Mouse (Mus musculus) ovary, postnatal 36 days (tissue): ENCODE data around the gene Cryba2.

Experiments used
- DNase-seq: peaks from one replicate; pipeline ENCODE4 v3.0.0; 2022; ENCODE audit warnings: low spot score, mixed read lengths

Cryba2 gene

DNA sequence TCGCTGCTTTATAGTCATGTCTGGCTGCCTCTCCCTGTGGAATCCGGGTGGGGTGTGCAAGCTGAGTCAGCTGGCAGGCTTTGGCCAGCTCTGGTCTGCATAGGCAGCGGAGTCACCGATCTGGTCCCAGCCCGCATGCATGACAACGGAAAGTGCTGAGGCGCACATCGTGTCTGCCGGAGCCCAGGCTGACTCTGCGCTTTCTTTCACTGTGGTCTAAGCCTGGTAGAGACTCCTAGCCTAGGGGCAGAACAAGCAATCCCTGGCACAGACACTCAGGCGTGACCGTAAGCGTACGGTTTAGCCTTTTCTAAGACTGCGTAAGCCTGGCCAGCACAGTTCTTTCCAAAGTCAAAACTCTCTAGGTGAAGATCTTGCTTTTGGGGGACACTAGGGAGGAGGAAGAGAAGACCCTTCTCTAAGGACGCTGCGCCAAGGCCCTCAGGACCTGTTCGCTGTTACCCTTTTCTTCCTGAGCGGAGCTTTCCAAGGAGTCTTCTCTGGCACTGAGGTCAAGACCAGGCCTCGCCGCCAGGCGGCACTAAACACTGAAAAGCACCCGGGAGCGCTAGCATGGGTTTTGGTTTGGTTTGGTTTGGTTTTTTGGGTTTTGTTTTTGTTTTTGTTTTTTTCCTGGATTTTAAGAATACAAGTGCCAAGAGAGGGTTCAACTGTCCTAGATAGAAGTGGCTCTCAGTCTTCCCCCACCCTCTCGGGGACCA is at the start of gene Cryba2:
Cryba2 (minus strand) TSS at position 10 of the 722 bp plus-strand sequence.
- DNase-seq, result peak; percentile 49

DNA sequence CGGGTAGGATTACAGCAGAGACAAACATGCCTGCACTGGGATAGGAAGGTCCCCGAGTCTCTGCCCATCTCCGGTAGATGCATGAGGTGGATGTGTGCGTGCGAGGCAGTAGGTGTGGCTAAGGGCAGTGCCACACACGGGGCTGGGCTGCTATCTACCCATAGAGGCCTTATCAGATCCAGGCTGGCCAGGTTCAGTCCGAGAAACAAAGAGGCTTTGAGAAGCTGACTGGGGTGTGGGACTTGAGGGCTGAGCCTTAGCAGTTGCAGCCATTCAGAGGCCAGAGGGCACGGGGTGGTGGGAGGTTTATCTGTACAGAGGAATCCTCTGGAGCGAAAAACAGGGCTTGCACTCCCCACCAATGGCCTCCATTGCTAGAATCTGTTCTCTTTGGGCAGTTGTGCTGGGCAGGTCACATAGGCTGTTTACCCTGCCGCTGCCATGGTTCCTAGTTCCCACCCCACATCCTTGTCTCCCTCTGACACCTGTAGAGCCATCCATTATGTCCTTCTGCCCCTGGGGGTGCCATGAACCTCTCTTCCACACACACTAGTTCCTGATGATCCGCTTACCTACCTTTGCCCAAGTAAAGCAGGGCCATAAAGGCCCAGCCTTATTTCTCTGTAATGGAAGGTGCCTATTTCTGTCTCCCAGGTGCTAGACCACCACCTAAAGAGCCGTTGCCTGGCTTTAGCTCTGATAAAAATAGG is 48.9 kb upstream of the Cryba2 start:
- no peak for DNase-seq

DNA sequence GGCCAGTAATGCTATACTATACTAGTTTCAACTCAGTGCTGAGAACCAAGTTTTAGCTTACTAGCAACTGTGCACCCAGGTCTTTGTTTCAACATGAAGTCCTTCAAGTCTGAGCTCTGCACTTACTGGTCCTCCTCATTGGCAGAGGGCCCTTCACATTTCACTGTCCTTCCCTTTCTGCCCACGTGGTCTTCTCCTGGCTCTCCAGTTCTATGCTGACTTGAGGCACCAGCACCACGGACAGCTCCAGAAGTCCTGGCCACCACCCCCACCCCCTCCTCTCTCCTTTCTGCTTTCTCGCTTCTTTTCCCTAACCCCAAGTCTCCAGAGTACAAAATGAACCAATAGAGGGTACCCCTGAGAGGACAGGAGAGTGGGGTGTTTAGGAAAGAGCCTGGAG is 46.8 kb upstream of the Cryba2 start:
- DNase-seq, result no peak

DNA sequence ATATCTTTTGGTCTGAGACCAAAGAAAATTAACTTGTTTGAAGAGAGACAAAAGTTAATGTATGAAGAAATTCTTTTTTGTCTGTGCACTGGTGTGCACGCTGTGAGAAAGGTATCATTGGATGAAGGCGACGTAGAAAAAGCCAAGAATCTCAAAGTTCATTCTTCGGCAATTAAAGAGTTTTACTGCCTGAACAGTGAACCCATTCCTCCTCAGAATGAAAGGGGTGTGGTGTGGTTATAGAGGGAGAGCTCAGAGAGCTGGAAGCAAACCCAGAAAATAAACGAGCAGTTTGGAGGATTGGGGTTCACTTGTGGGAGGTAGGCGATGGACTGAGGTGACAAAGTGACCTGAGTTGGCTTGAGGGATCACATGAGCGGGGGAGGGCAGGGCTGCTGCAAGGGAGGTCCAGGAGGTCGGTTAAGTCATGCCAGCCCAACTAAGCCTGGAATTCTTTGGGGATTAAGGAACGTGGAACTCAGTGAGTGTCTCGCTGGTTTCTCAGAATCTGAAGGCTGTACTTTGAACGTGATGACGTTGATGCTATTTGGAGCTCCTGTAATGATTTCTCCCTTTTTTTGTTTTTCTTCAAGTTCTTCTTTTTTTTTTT is 43.4 kb upstream of the Cryba2 start:
- DNase-seq, result no peak

DNA sequence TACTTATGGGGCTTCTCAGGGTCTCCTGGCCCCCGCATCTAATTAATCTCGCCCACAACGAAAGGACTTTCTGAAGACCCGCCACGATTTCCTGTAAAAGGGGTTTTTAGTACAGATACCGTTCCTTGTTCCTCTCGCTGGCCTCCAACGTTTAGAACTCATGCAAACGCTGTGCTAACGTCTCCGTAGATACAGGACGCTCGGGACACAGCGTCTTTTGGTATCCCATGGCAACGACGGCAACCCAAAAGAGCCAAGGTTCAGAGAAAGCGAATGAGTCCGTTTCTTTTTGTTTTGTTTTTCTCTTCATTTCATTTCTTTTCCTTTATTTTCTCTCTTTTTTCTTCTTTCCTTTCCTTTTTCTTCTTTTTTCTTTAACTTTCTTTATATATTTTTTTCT is 42.5 kb upstream of the Cryba2 start, which contains the start of gene Cfap65:
Cfap65 (minus strand) TSS at position 198 of the 400 bp plus-strand sequence.
- DNase-seq, result peak; percentile 39

DNA sequence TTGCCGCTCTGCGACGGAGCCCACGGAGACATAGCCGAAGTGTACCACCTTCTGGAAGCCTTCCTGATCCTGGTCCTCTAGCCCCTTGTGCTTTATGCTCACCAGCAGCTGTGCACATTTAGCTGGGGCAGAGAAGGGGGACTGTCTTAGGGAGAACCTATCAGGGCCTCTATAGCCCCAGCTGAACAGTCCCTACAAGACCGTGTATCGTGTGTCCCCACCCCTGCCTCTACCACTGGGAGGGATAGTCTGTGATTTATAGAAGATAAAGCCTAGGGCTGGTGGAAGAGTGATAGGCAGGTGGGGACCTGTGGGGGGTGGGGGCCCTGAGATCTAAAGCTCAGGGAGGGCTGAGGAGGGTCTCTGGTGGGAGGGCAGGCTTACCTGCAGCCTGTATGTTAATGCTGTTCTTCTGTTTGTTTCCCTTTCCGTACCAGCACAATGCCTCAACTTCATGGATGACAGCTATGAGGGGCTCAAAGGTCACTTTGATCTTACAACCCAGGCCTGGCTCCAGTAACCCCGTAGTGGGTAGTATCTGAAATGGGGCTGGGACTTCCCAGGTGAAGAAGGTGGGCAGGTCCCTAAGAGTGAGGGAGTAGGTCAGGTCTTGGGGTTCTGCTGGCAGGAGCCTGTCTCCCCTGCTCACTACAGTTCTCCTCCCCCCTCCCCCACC is 34.8 kb upstream of the Cryba2 start:
- no peak for DNase-seq

DNA sequence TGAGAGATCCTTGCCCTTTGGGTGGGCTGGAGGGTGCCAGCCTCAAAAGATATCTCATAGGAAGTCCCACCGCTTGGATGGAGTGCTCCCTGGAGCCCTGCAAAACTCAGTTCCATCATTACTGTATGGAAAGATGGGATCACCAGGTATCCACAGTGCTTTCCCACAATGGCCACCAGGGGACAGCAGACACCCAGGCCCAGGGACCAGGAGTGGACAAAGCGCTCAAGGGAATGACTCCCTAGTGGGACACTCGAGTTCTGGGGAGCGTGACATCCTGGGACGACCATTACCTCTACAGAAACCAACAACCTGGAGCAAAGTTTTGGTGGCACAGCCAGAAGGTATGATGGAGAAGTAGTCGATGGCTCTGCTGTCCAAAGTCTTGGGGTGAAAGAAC is 33.8 kb upstream of the Cryba2 start:
- DNase-seq, result peak; percentile 51

DNA sequence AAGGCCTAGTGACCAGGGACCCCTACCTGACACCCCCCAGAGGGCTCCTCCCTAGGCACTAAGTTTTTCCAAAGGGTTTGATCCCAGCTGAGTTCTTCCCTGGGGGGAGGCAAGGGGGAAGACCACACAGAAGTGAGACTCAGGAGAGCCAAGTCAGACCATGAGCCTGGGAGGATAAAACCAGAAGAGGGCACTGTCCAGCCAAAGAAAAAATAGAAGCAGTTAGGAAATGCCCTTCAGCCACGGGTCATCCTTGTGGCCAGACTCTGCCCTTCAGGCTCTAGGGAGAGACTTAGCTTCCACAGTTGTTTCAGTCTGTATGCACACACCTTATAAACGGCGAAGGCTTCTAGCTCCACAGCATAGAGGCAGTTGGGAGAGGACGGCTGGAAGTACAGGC is 31.5 kb upstream of the Cryba2 start:
- DNase-seq, result no peak

DNA sequence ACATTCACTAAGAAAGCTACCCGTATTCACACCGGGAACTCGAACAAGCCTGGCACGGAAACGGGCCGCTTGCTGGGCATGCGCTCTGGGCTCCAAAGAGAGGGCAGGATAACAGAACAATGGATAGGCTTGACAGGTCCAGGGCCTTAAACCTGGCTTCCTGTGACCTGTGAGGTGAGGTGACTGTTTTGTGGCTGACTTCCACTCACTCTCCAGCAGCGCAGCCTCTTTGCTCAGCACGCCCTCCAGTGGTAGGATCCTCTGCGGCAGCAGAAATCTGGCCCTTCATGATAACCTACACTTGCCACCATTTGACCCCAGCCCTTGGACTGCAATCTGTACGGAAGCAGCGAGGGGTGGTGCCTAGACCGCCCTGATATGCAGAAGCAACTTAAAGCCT is 22.8 kb upstream of the Cryba2 start:
- DNase-seq, result no peak

DNA sequence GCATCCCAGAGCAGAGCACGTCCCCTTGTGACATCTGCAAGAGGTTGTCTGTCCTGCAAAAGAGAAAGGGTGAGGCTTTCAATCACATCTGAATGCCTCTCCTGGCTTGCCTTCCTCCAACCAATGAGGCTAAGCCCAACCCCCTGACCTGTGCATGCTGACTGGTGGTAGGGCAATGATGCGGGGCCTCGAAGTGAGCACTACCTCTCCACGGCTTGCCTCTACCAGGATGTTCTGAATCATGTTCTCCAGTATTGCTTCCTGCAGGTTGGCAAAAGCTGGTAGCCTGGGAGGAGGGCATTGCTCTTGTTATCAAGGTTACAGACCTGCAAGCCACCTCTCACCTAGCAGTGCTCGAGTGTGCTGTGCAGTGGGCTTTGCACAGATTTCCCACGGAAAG is 9.2 kb upstream of the Cryba2 start:
- no peak for DNase-seq

DNA sequence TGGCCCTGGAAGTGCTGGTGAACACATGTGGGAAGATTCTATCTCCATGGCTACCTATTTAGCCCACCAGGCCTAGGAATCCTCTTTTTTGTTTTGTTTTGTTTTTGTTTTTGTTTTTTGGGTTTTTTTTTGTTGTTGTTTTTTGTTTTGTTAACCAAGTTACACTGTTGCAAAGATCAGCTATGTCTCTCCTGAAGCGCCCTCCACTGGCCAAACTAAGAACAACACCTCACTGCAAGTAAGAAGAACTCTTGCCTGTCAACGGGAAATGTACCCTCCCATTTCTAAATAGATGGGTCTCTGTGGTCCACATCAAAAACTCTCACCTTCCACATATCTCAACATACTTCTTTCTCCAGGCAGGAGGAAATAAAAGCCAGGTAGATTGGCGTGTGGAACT is 8.7 kb upstream of the Cryba2 start:
- DNase-seq, result peak; percentile 31

DNA sequence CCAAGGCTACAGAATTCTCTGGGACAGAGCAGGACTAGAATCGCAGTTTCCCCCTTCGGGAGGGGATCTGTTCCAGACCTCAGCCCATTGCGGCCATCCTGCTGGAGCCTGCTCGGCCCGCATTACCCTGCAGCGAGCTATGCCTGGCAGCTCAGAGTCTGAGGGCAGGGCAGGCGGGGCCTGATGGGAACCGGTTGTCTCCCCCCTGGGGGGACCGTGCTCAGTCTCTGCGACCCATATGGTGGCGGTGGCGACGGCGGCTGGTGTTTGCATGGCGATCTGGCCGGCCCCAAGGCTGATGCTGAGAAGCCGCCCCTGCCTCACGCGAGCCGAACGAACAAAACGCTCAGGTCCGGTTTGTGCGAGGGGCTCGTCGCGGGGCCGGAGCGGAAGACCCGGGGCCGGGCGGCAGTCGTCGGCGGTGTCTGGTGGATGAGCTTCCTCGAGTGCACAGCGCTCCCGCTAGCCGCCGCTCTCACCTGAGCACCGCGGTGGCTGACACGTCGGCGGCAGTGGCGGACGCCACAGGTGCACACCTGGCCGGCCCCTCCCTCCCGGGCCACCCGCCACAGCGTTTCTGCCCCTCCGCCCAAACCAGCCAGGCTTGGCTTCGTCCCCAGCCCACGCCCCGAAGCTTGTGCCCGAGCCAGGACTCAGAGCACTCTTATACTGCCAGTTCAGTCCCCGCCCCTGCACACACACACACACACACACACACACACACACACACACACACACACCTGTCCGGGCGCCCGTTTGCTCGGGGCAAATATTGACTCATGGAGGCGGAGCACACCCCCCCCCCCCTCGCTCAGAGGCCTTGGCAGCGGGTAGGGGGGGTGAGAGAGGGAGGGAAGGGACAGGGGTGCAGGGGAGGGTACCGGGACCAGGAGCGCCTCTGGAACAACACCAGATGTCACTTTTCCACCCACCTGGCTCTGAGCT is 7.7 kb upstream of the Cryba2 start:
- DNase-seq, result peak; percentile 35

DNA sequence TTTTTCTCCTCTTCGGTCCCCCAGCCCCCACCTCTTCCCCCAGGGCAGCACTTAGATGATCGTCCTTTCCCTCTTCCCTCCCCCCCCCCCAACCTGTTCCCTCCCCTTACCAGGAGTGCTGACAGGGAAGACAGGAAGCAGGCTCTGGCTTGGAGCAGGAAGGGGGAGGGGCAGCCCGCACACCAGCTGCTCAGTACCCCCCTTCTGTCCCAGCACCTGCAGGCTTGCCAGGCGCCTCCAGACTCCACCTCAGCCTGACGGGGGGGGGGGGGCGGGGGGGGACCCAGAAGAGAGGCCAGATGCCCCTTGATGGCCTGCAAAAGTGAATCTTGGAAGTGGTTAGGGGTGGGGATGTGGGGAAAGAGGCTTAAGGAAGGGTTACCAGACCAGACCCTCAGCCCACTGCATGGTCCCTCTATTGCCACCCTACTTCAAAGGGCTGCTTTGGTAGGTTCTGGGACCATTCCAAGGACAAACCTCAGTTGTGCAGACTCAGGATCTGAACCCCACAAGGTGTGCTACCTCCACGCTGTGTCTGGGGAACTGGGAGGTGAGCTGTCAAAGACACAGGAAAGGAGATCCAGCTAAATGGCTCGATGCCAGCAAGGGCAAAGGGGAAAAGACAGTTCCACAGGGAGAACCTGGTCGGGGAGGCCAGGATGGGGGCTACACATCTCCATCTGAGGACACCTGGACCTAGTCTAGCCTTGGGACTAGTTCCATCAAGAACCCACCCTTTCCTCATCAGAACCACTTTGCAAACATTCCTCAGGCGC is 5.9 kb upstream of the Cryba2 start:
- DNase-seq, result no peak

DNA sequence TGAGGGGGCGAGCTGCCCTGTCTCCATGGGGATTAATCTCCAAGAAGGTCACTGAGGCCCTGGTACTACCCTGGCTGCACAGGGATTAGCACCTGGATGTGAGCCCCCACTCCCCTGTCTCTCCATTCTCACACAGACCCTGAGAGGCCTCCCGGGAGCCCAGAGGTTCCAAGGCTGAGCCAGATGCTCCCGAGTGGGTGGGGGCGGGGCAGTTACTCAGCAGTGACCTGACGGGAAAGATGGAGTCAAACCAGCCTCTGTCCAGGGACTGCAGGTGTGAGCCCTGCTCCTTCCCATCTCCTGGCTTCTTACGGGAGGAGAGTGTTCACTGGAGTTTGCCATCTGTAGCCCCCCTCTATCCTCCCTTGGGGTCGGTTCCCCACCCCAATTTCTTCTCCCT is 5.0 kb upstream of the Cryba2 start:
- no peak for DNase-seq

DNA sequence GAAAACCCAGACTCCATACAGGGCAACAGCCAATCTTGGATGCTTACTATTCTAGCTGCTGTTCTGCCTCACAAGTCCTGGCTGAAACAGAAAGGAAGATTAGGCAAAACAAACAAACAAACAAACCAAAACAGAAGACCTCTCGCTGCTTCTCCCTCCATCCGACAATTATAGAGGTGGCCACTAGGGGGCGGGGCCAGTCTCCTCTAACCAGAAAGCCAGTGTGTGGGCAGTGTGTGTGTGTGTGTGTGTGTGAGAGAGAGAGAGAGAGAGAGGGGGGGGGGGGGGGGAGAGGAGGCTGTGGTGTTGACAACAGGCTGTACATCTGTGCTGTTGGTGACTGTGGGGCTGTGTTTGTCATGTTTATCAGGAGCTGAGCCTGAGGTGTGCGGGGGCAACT is 2.0 kb upstream of the Cryba2 start:
- peak; percentile 32 for DNase-seq

DNA sequence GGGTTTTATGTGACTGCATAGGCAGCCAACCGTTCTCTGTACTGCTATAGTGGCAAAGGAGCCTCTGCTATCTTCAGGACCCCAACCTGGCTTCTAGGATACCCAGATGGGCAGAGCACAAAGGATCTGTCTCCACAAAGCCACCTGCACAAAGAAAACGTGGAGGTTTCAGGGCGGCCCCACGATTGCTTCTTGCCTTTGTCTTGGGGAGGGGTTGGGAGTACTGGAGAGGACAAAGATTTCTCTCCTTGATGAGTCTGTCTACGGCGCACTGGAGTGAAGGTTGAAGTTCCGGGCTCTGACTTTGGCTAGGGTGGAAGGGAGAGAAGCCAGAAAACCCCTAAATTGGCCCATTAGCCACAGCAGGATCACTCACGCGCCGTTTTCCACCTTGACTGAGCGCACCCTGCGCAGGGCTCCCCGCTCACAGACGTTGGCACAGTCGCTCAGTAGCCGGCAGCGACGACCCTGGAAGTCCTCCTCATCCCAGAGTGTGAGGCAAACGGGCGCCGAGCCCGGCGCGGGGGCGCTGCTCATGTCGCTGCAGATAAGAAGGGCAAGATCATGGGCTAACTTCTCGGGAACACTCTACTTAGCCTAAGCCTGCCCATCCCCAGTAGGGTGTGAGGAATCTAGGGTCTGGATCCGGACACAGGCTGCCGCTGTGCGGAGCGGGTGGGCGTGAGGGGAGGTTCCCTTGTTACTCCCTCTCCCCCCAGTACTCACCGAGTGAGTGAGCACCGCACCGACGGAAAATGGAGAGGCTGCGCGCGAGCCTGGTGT is 401 bp downstream of the Cryba2 start:
- DNase-seq, result no peak

DNA sequence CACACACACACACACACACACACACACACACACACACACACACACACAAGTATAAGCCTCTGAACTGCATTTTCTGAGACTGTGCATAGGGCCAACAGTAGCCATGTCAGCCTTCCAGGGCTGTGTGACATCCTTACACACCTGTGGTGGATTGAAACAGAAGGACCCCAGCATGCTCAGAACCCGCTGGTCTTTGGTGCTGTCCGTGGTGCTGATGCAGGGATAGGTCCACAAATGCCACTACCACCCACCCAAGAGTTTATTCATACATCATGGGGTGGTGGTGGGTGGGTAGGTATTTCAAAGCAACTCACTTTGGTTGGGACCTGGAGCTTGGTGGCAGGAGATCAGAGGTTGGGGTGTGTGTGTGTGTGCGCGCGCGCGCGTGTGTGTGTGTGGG is 1.4 kb downstream of the Cryba2 start:
- DNase-seq, result peak; percentile 46

DNA sequence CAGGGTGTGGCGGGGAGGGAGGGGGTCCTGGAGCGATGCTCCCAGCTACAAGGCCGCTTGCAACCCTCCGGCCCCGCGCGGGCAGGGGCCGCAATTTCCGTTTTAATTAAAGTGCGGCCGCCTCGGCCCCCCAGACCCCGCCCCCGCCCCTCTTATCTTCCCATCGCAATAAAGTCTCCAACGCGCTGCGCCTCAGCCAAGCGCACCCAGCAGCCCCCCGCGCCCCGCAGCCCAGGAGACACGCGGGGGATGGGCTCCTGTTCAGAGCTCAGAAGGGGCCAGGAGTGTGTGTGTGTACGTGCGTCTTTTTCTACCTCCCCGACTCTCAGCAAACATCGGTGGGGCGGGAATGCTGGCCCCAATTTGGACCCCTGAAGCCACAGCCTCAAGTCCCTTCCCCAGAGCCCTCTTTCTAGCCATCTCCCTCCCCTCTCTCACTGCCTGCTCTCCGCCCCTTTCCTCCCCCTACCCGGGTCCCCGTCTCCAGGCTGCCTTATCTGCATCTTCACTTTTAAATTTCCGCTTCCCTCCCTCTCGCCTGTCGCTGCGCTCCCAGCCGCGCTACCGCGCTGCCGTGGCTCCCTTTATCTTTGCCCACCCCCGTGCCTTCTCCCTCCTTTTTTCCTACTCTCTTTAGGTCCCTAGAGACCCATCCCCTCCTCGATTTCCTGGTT is 7.4 kb downstream of the Cryba2 start, which contains the start of gene Fev:
Fev (minus strand) TSS at position 51 of the 674 bp plus-strand sequence.
- DNase-seq, result no peak
